Mouse (Mus musculus): ENCODE measurements at regions not wholly inside any gene's neighbourhood (a gene's known extent, or its start where the extent isn't known, plus 50 kb on each side); places are given as distances from the start of the nearest gene placed in this dataset.

GRCm38 (mm10) chr1:88752332-88752731 lies 50.3 kb upstream of the Arl4c start:
- DNase-seq, result no peak

DNA sequence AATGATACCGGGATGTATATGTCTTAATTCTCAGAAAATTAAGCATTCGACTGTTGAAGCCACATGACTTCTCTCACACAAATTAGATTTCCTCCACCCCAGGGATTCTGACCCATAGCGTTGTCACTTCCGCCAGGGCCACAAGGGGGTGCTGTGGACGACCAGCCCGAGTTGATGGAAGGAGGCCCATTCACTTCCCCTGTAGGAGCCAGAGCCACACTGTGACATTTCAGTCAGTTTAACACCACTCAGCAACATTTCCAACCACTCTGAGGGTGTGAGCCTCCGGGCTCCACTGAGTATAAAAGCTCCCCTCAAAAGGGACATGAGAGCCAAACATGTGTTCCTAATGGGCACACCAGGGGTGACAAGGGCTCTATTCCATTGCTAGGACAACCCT lies 54.6 kb upstream of the Arl4c start:
- peak; percentile 24 to 36 for DNase-seq

GRCm38 (mm10) chr1:88757162-88757561 lies 55.1 kb upstream of the Arl4c start:
- DNase-seq, result no peak

DNA sequence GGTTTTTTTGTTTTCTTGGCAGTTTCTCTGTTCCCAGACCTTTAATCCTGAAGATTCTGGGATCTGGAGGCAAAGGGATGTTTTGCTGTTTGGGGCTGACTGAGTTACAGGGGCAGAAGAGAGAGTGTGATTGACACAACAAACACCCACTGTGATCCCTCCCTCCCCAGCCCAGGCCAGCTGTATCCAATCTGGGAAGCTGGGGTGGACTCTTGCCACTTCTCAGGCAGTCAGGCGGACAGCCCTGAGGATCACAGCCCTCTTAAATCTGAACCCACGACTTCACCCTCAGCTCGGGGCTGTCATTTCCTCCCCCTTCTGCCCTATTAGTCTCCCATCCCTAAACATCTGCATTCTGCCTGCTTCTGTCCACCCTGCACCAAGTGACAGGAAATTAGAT lies 55.7 kb upstream of the Arl4c start:
- peak; percentile 16 to 32 for DNase-seq

DNA sequence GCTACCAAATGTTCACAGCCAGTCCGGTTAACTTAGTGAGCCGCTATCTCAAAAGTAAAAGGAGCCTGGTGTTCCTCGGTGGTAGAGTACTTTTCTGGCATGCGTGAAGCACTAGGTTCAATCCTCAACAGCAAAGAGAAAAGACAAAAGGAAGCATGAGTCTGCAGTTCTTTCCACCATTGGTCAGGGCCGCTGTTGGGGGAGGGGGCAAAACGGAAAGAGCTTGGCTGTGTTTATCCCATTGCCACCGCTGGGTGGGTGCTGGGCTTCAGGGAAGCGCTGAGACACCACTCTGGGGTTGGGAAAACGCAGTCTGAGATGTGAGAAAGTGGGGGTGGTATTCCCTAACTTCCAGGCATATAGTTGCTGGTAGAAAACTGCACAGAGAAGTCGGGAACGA lies 58.6 kb upstream of the Arl4c start:
- DNase-seq, result no peak

- no peak for DNase-seq
Measured at GRCm38 (mm10) chr1:88761121-88761520, 59.1 kb upstream of the Arl4c start.

- no peak for DNase-seq
Measured at GRCm38 (mm10) chr1:88763725-88764364, 61.8 kb upstream of the Arl4c start.

- no peak for DNase-seq
Measured at GRCm38 (mm10) chr1:88764478-88764877, 62.5 kb upstream of the Arl4c start.

- DNase-seq, result no peak
Measured at GRCm38 (mm10) chr1:88777009-88777408, 75.0 kb upstream of the Arl4c start.

GRCm38 (mm10) chr1:88780262-88780661 lies 78.2 kb upstream of the Arl4c start:
- DNase-seq, result no peak

GRCm38 (mm10) chr1:88783083-88783482 lies 81.1 kb upstream of the Arl4c start:
- no peak for DNase-seq

DNA sequence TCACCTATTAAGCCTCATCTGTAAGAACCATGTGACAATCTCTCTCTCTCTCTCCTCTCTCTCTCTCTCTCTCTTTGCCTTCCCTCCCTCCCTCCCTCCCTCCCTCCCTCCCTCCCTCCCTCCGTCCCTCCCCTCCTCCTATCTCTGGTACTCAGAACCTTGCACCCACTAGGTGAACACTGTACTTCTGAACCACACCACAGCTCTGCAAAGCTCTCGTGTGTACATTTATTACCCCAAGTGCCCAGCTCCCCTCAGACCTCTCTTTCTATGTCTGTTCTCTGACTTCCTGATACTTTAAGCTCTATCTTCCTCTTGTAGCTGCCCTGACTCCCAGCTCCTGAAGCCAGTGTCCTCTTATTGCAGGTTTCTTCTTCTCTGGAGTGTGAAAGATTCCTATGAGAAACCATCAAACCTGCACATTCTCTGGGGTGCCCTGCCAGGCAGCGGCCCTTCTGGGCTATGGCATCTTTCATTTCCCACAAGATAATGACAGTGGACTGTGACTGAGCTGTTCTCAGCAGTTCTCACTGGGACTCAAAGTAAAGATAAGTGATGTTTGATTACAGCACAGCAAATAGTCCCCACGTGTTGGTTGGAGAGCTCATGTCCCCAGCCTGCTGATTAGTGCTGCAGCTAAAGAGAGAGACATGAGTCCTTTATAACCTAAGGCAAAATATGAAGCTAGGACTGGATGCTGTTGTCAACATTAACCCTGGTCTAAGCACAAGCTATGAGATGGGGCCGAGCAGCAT lies 83.0 kb upstream of the Arl4c start:
- DNase-seq, result no peak

- no peak for DNase-seq
Measured at GRCm38 (mm10) chr1:88786066-88786465, 84.0 kb upstream of the Arl4c start.

GRCm38 (mm10) chr1:88790674-88791073 lies 88.7 kb upstream of the Arl4c start:
- no peak for DNase-seq

GRCm38 (mm10) chr1:88794926-88795325 lies 92.9 kb upstream of the Arl4c start:
- peak in 1 of 2 experiments; percentile 7 for DNase-seq

- DNase-seq, result no peak
Measured at GRCm38 (mm10) chr1:88798473-88798872, 96.5 kb upstream of the Arl4c start.

DNA sequence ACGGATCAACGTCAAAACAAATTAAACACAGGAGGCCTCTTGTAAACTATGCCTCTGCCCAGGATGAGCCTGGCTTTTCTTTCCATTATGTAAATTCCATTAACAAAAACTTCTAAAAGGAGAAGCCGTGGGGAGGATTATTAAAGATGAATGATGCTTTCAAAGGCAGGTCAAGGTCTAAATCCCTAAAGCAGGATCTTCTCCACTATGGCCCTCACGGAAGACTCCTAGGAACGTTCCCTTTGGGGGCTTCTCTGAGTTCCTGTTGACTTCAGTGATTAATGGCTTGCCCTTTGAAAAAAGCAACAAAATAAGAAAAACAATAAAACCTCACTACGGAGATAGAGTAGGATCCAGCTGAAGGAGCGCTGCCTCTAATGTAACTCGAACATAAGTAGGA lies 96.9 kb upstream of the Arl4c start:
- no peak for DNase-seq

DNA sequence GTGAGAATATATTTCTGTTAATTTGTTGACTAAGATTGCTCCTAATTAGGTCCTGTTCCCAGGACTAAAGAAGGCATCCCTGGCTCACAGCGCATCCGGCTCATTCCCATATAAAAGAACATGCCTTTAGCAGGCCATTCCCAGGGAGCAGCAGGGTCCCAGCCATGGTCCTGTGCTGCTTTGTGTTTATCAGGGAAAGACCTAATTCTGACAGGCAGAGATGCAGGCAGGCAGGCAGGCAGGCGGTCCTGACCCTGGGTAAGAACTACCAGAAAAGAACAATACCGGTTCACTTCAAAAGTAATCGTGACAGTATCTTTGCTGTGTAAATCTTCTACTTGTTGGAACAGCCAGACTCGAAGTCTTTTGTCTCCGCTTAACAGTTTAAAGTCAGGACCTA lies 97.3 kb upstream of the Arl4c start:
- DNase-seq, result no peak

GRCm38 (mm10) chr1:88799789-88800188 lies 97.8 kb upstream of the Arl4c start:
- no peak for DNase-seq

DNA sequence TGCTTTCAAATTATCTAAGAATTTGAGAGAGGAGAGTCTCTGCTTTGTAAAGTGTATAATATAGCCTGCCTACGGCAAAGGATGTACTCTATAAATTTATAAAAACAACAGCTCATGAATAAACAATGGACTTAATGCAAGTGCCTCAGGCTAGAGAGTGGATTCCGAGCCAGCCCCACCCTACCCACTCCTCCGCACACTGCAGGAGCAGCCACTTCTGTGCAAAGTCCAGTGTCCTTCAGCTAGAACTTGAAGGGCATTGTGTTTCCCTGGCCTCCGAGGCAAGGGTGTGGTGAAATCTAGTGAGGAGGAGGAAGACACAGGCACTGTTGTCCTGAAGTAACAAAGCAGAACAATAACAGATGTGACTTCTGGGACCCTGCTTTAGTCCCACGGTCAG lies 98.4 kb upstream of the Arl4c start:
- DNase-seq, result peak; percentile 50 to 51

- DNase-seq, result peak in 1 of 2 experiments; percentile 5
Measured at GRCm38 (mm10) chr1:88801151-88801550, 99.1 kb upstream of the Arl4c start.

GRCm38 (mm10) chr1:88806960-88807359 lies 104.9 kb upstream of the Arl4c start:
- peak; percentile 19 to 49 for DNase-seq

GRCm38 (mm10) chr1:88807901-88808300 lies 105.9 kb upstream of the Arl4c start:
- no peak for DNase-seq

- no peak for DNase-seq
Measured at GRCm38 (mm10) chr1:88808508-88808907, 106.5 kb upstream of the Arl4c start.

- no peak for DNase-seq
Measured at GRCm38 (mm10) chr1:88809756-88810155, 107.7 kb upstream of the Arl4c start.

Measured in lung, adult 18-20 months (tissue).